Mouse (Mus musculus) heart, postnatal 0 days (tissue): ENCODE measurements around the gene Tnfsf12. TPM values are rescaled to one million over a fixed set of nuclear protein-coding genes. Genes with fewer than 3 reads are reported as not detected.

Source experiments
- ATAC-seq: fragments of 200-750 bp; cut with Nextera tagmentation; 2 replicates; pipeline ENCODE4 v1.8.0; 2017; ENCODE audit warnings: low read depth, moderate number of reproducible peaks, moderate library complexity; ENCODE audit not compliant: insufficient read depth
- DNase-seq: peaks from one replicate; pipeline ENCODE4 v3.0.0-alpha.2; 2016; ENCODE audit warnings: low spot score
- H3K27ac ChIP-seq: fragments of 300-500 bp; sonication (generic); 2 replicates; pipeline ENCODE4 v1.5.1; 2014; ENCODE audit warnings: low read depth, mild to moderate bottlenecking
- H3K27me3 ChIP-seq: fragments of 300-500 bp; sonication (generic); 2 replicates; pipeline ENCODE4 v1.6.1; 2014; ENCODE audit warnings: low read length, mixed read lengths; ENCODE audit not compliant: control insufficient read depth, insufficient read depth
- H3K36me3 ChIP-seq: fragments of 300-500 bp; sonication (generic); replicated peaks from 2 replicates; pipeline ENCODE4 v1.6.1; 2014; ENCODE audit warnings: low read length, mixed read lengths; ENCODE audit not compliant: control insufficient read depth, insufficient read depth
- H3K4me1 ChIP-seq: fragments of 300-500 bp; sonication (generic); 2 replicates; pipeline ENCODE4 v1.6.1; 2014; ENCODE audit warnings: antibody characterized with exemption; ENCODE audit not compliant: control insufficient read depth, insufficient read depth
- H3K4me2 ChIP-seq: fragments of 300-500 bp; sonication (generic); 2 replicates; pipeline ENCODE4 v1.6.1; 2014; ENCODE audit warnings: low read depth, mild to moderate bottlenecking, low read length, moderate library complexity
- H3K4me3 ChIP-seq: fragments of 300-500 bp; sonication (generic); 2 replicates; pipeline ENCODE4 v1.5.1; 2014; ENCODE audit warnings: low read depth, low read length
- H3K9ac ChIP-seq: fragments of 300-500 bp; sonication (generic); replicated peaks from 2 replicates; pipeline ENCODE4 v1.6.1; 2014; ENCODE audit warnings: low read depth, low read length, mixed read lengths
- H3K9me3 ChIP-seq: fragments of 300-500 bp; sonication (generic); replicated peaks from 2 replicates; pipeline ENCODE4 v1.6.1; 2016; ENCODE audit warnings: low read length; ENCODE audit not compliant: control insufficient read depth
- CTCF ChIP-seq: IDR thresholded peaks from 2 replicates; pipeline ENCODE4 v1.5.1; 2016; ENCODE audit warnings: antibody characterized with exemption, control low read depth, low read depth
- EP300 ChIP-seq: IDR thresholded peaks from 2 replicates; pipeline ENCODE4 v1.6.1; 2016; ENCODE audit warnings: antibody characterized with exemption, low read depth
- WGBS: fragments of 180-500 bp; shearing (Covaris S2); extraction: QIAGEN DNeasy Blood & Tissue Kit; methylation state at CpG from one replicate; pipeline ENCODE4 v1.1.7; 2014; 5-methylcytosine and 5-hydroxymethylcytosine counted together
- polyA plus RNA-seq: library from polyadenylated mRNA; unstranded; fragments of >200 nt; fragmentation: Nextera tagmentation; extraction: Ambion mirVana; gene quantifications from 2 replicates; pipeline ENCODE4 v1.2.1, GENCODE M21; 2015
- total RNA-seq: library from RNA; depleted of rRNA; stranded (reverse); fragments of >200 nt; gene quantifications from 2 replicates; pipeline ENCODE4 v1.2.3, GENCODE M21; 2014; ENCODE audit warnings: low replicate concordance

Gene Tnfsf12
- total and polyA plus RNA-seq, 2 experiments from 2014 or later: 5.3 to 9.3 TPM

GRCm38 (mm10) chr11:69714636-69715329, 19.1 kb upstream of the Tnfsf12 start:
- Histone ChIP-seq H3K4me1 (no peaks in the 10 kb centered on the region), H3K4me3 (no peak overlapping the region), H3K9ac (no peak overlapping the region), H3K27me3 (no peaks in the 10 kb centered on the region), H3K27ac (no peak overlapping the region), H3K4me2 (no peak overlapping the region), H3K36me3 (no peaks in the 10 kb centered on the region), H3K9me3 (no peaks in the 10 kb centered on the region)
- 63% methylated on average over 18 of the region's 18 CpGs for WGBS
- TF ChIP-seq CTCF (no peak), EP300 (no peak)
- DNase-seq (no peak), ATAC-seq (no peak)

GRCm38 (mm10) chr11:69712954-69713672, 17.5 kb upstream of the Tnfsf12 start:
- no peak for TF ChIP-seq CTCF
- no peak for TF ChIP-seq EP300
- Histone ChIP-seq H3K9me3 (no peaks in the 10 kb centered on the region), H3K4me2 (no peak overlapping the region), H3K27ac (no peak overlapping the region), H3K4me3 (no peak overlapping the region), H3K27me3 (no peaks in the 10 kb centered on the region), H3K9ac (no peak overlapping the region), H3K4me1 (no peaks in the 10 kb centered on the region), H3K36me3 (no peaks in the 10 kb centered on the region)
- WGBS: 81% methylated on average over 20 of the region's 20 CpGs
- DNase-seq (no peak), ATAC-seq (no peak)

GRCm38 (mm10) chr11:69711082-69711481, 15.4 kb upstream of the Tnfsf12 start:
- Histone ChIP-seq H3K9ac (no peak overlapping the region), H3K36me3 (no peaks in the 10 kb centered on the region), H3K4me3 (no peak overlapping the region), H3K4me2 (no peak overlapping the region), H3K4me1 (peaks cover 11% of the 10 kb centered on the region; the same call in 1 of the 2 replicates), H3K9me3 (no peaks in the 10 kb centered on the region), H3K27ac (no peak overlapping the region), H3K27me3 (no peaks in the 10 kb centered on the region)
- TF ChIP-seq CTCF (no peak), EP300 (no peak)
- WGBS: 80% methylated on average over 2 of the region's 2 CpGs
- no peak for DNase-seq
- ATAC-seq: no peak

- TF ChIP-seq EP300 (no peak), CTCF (no peak)
- Histone ChIP-seq H3K9ac (no peak overlapping the region), H3K27me3 (no peaks in the 10 kb centered on the region), H3K27ac (no peak overlapping the region), H3K4me1 (peaks cover 11% of the 10 kb centered on the region; the same call in 1 of the 2 replicates), H3K4me3 (no peak overlapping the region), H3K36me3 (no peaks in the 10 kb centered on the region), H3K9me3 (no peaks in the 10 kb centered on the region), H3K4me2 (no peak overlapping the region)
- ATAC-seq (no peak), DNase-seq (no peak)
- 73% methylated on average over 3 of the region's 3 CpGs for WGBS
Observed at GRCm38 (mm10) chr11:69710470-69710869, 14.8 kb upstream of the Tnfsf12 start.

- no peak overlapping the region for H3K27ac ChIP-seq
- no peaks in the 10 kb centered on the region for H3K9me3 ChIP-seq
Observed at GRCm38 (mm10) chr11:69709554-69710446, 14.2 kb upstream of the Tnfsf12 start.

More at GRCm38 (mm10) chr11:69709554-69710446, 14.2 kb upstream of the Tnfsf12 start:
- DNase-seq: no peak
- TF ChIP-seq EP300 (no peak), CTCF (no peak)
- WGBS: 40% methylated on average over 11 of the region's 11 CpGs
- Histone ChIP-seq H3K4me1 (peaks cover 11% of the 10 kb centered on the region; the same call in 1 of the 2 replicates), H3K9ac (no peak overlapping the region), H3K4me2 (no peak overlapping the region), H3K27me3 (no peaks in the 10 kb centered on the region), H3K4me3 (no peak overlapping the region), H3K36me3 (no peaks in the 10 kb centered on the region)
- no peak for ATAC-seq
